ENCODE assay signal across 8 mouse cellular contexts in the genomic region with DNA sequence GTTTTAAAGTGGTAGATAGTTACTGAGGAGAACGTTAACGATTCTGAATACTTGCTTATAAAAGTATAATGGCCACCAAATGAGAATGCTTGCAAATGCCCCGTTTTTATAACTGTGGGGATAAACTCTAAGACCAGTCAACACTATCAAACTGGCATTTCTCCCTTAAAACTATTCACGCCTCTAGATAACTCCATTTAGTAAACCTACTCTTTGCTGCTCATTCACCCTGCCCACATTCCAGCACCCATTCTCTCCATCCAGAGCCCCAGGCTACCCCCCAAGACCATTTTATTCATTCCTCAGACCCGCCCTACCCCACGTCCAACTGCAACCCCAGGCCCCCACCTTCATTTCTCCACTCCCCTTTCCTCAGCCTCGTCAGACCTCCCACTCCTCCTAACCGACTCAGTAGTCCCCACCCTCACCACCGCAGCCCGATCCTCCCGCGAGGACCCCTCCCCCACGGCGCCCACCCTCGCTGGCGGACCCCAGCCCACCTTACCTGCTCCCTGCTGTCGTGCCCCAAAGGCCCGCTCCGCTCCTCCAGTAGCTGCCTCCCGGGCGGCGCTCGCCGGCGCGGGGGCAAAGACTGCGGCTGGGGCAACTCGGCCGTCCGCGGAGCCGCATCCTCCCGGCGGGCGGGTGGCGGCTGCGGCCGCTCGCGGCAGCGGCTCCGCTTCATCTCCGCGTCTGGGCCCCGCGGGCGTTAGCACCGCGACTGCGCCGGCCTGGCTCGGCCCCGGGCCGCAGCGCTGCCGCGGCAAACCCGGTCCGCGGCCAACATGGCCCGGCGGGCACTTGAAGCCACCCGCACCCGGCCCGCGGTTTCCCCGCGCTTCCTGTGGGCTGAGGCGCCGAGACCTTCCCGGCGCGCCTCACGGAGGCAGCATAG. TPM values are rescaled to one million over a fixed set of nuclear protein-coding genes. Genes with fewer than 3 reads are reported as not detected.
DNase-seq lines count a peak whose midpoint lies in the region; ATAC-seq lines count a peak whose summit lies in the region.

No protein-coding gene starts in this region.

- H3K9me3 ChIP-seq in limb, embryonic 13.5 days: no peaks in the 10 kb centered on the region
- no peaks in the 10 kb centered on the region for H3K9me3 ChIP-seq in midbrain, embryonic 15.5 days
- H3K9me3 ChIP-seq in stomach, embryonic 15.5 days: no peaks in the 10 kb centered on the region

- peak overlapping the region; percentile 82 for H3K27ac ChIP-seq in limb, embryonic 13.5 days
- peak overlapping the region; percentile 97 for H3K27ac ChIP-seq in midbrain, embryonic 15.5 days
- peak overlapping the region; percentile 91 for H3K27ac ChIP-seq in stomach, embryonic 15.5 days

- H3K4me1 ChIP-seq in limb, embryonic 13.5 days: peaks cover 18% of the 10 kb centered on the region
- H3K4me1 ChIP-seq in midbrain, embryonic 15.5 days: peaks cover 26% of the 10 kb centered on the region
- peaks cover 6% of the 10 kb centered on the region for H3K4me1 ChIP-seq in stomach, embryonic 15.5 days

- peak overlapping the region; percentile 95 for H3K9ac ChIP-seq in limb, embryonic 13.5 days
- peak overlapping the region; percentile 97 for H3K9ac ChIP-seq in midbrain, embryonic 15.5 days
- H3K9ac ChIP-seq in stomach, embryonic 15.5 days: peak overlapping the region; percentile 94

- WGBS in limb, embryonic 13.5 days: 1% methylated on average over 61 of the region's 74 CpGs
- WGBS in midbrain, embryonic 15.5 days: under 1% methylated on average over 74 of the region's 74 CpGs
- WGBS in stomach, embryonic 15.5 days: under 1% methylated on average over 73 of the region's 74 CpGs

- ATAC-seq in cerebellum, adult (ENCODE audit: insufficient number of reproducible peaks, low FRiP score, low TSS enrichment): peak; percentile 36; the same call in 1 of the 2 replicates
- ATAC-seq in inflammation-experienced regulatory T-cells, adult 6 months: peak; percentile 33
- peak; percentile 77 for ATAC-seq in limb, embryonic 13.5 days (ENCODE audit: low FRiP score, low read depth)
- ATAC-seq in midbrain, embryonic 15.5 days (replicated peaks): peak; percentile 77
- ATAC-seq in stomach, embryonic 15.5 days (ENCODE audit: insufficient read depth, low FRiP score, low read depth): peak; percentile 58

- no peaks in the 10 kb centered on the region for H3K27me3 ChIP-seq in limb, embryonic 13.5 days
- no peaks in the 10 kb centered on the region for H3K27me3 ChIP-seq in midbrain, embryonic 15.5 days (replicated peaks)
- H3K27me3 ChIP-seq in stomach, embryonic 15.5 days (replicated peaks): no peaks in the 10 kb centered on the region

- no peak for DNase-seq in cerebellum, adult 8-10 months
- peak; percentile 74 to 75 for DNase-seq in cerebellum, postnatal 10 days
- DNase-seq in gastrocnemius, postnatal 10 days: peak; percentile 53

- no peaks in the 10 kb centered on the region for H3K36me3 ChIP-seq in limb, embryonic 13.5 days
- H3K36me3 ChIP-seq in midbrain, embryonic 15.5 days (replicated peaks): no peaks in the 10 kb centered on the region
- H3K36me3 ChIP-seq in stomach, embryonic 15.5 days: no peaks in the 10 kb centered on the region

- H3K4me3 ChIP-seq in limb, embryonic 13.5 days: peak overlapping the region; percentile 94
- peak overlapping the region; percentile 94 for H3K4me3 ChIP-seq in midbrain, embryonic 15.5 days
- H3K4me3 ChIP-seq in stomach, embryonic 15.5 days (replicated peaks): peak overlapping the region; percentile 92

- H3K4me2 ChIP-seq in limb, embryonic 13.5 days (replicated peaks): peak overlapping the region; percentile 72
- peak overlapping the region; percentile 65 for H3K4me2 ChIP-seq in midbrain, embryonic 15.5 days
- H3K4me2 ChIP-seq in stomach, embryonic 15.5 days: peak overlapping the region; percentile 58

RNA-seq across cellular contexts. Expression of gene Mast2, which starts 0.5 kb away (rescaled TPM):
- total RNA-seq in gastrocnemius, postnatal 10 days (2021): 10 to 100 TPM; 50.1 to 59.8 TPM
- polyA plus RNA-seq in inflammation-experienced regulatory T-cells, adult 6 months (2017; shearing (Covaris generic)): 1 to 10 TPM; 4.5 to 5.5 (median 4.7) TPM
- polyA plus RNA-seq in limb, embryonic 13.5 days (2015; fragmentation: Nextera tagmentation; extraction: Ambion mirVana): 14.7 and 15.1 TPM in 2 replicates
- polyA plus RNA-seq in midbrain, embryonic 15.5 days (2015; fragmentation: Nextera tagmentation; extraction: Ambion mirVana): 54.5 and 59.1 TPM in 2 replicates
- polyA plus RNA-seq in stomach, embryonic 15.5 days (2015; fragmentation: Nextera tagmentation; extraction: Ambion mirVana): 13.0 and 14.3 TPM in 2 replicates

RNA-seq across cellular contexts. Expression of gene Ipp, which starts 43.9 kb away (rescaled TPM):
- total RNA-seq in gastrocnemius, postnatal 10 days (2021): 10 to 100 TPM; 14.4 to 15.2 TPM
- 10 to 100 TPM in 2 of 3 experiments, 1 to 10 TPM in 1; 8.9 to 14.9 (median 13.3) TPM for polyA plus RNA-seq in inflammation-experienced regulatory T-cells, adult 6 months (2017; shearing (Covaris generic))
- 15.6 and 16.5 TPM in 2 replicates for polyA plus RNA-seq in limb, embryonic 13.5 days (2015; fragmentation: Nextera tagmentation; extraction: Ambion mirVana)
- polyA plus RNA-seq in midbrain, embryonic 15.5 days (2015; fragmentation: Nextera tagmentation; extraction: Ambion mirVana): 13.3 and 13.6 TPM in 2 replicates
- polyA plus RNA-seq in stomach, embryonic 15.5 days (2015; fragmentation: Nextera tagmentation; extraction: Ambion mirVana): 14.0 and 15.2 TPM in 2 replicates
